Mouse (Mus musculus): ENCODE data around the gene Gm13084. TPM values are rescaled to one million over a fixed set of nuclear protein-coding genes. Genes with fewer than 3 reads are reported as not detected.

The Gm13084 gene
- polyA plus RNA-seq (2012; rRNA removed) = not detected in 2 replicates

GRCm38 (mm10) chr4:143815993-143816392 is at the start of gene Gm13084:
Gene Gm13084 (minus strand): TSS chr4:143816093.

GRCm38 (mm10) chr4:143846197-143846596 is 30.3 kb upstream of the Gm13084 start, which contains the start of gene Gm13103:
Gene Gm13103 (plus strand): TSS chr4:143846497.

DNA sequence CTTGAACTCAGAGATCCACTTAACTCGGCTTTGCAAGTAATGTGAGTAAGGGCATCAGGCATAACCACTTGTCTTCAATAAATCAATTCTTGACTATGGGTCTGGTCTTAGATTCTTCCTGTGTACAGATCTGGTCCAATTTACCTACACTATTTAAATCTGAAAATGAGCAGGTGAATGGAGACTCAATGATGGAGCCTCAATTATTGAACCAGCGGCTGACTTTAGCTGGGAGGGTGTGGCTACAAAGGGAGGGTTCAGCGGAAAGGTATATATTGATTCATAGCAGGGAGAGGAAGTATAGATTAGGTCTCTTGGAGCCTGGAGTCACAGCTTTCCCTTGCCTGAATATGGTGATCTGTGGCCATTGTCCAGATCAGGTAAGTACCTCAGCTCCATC is 26.8 kb downstream of the Gm13084 start, which contains the start of gene Gm13023:
Gene Gm13023, plus strand, starts transcription at position 301 of the 400 bp plus-strand sequence.

Other genes starting within 250 kb of the Gm13084 start
- gene Gm13083, start 201.1 kb downstream of the Gm13084 start, polyA plus RNA-seq (2012; rRNA removed) = not detected in 2 replicates
- gene Gm13088, start 158.8 kb downstream of the Gm13084 start, polyA plus RNA-seq (2012; rRNA removed) = not detected in 2 replicates
- gene Gm13089, start 113.4 kb downstream of the Gm13084 start, polyA plus RNA-seq (2012; rRNA removed) = not detected in 2 replicates
- not detected in 2 replicates for gene Gm13078, start 96.6 kb downstream of the Gm13084 start, polyA plus RNA-seq (2012; rRNA removed)
- gene Gm13023, start 26.7 kb downstream of the Gm13084 start, polyA plus RNA-seq (2012; rRNA removed) = not detected in 2 replicates
- not detected in 2 replicates for gene Gm13103, start 30.4 kb upstream of the Gm13084 start, polyA plus RNA-seq (2012; rRNA removed)
- not detected in 2 replicates for gene Pramef6, start 84.3 kb upstream of the Gm13084 start, polyA plus RNA-seq (2012; rRNA removed)
- not detected in 2 replicates for gene Pramef25, start 134.9 kb upstream of the Gm13084 start, polyA plus RNA-seq (2012; rRNA removed)
- gene Gm13101, start 150.9 kb upstream of the Gm13084 start, polyA plus RNA-seq (2012; rRNA removed) = not detected in 2 replicates
- gene Pramef17, start 178.3 kb upstream of the Gm13084 start, polyA plus RNA-seq (2012; rRNA removed) = not detected in 2 replicates
- gene Pramel4, start 243.0 kb upstream of the Gm13084 start, polyA plus RNA-seq (2012; rRNA removed) = not detected in 2 replicates